Mouse (Mus musculus): ENCODE data around the gene Gigyf1. TPM values are rescaled to one million over a fixed set of nuclear protein-coding genes. Genes with fewer than 3 reads are reported as not detected.
A peak's percentile ranks its signal among the peaks of the same experiment; 100 is the strongest.

Gene Gigyf1
- total RNA-seq, 2 experiments from 2014 or later = 5.3 to 5.6 TPM

DNA sequence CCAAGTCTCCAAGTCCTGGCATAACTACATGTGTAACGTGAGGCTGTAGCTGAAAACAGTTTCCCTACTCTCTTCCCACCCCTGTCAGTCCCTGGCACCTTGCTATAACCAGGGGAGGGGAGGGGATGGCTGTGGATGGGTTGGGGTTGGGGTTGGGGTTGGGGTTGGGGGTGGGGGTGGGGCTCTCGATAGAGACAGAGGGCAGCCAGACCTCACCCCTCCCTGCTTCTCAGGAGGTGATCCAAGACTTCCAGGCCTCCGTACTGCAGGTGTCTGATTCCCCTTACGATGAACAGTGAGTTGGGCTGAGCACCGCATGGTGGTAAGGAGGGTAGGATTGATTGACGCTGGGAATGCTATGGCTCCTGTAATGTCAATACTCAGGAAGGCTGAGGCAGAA lies 47.4 kb downstream of the Gigyf1 start:
- no peak for ATAC-seq (replicated peaks; ENCODE audit: low FRiP score, poor library complexity, severe bottlenecking)

DNA sequence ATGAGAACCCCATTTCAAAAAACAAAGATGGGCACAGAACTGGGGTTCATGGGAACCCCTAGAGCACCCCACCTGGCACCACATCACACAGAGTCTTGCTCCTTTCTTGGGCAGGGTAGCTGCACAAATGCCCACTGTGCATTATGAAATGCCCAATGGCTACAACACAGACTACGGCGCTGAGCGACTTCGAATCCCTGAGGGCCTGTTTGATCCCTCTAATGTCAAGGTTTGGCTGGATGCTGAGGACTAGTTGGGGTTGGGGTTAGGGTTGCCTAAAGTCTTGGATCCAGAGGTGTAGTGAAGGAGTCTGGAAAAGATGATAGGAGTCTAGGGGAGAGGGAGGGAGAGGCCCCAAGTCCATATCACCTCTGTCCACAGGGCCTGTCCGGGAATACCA lies 48.1 kb downstream of the Gigyf1 start:
- no peak for ATAC-seq (replicated peaks; ENCODE audit: low FRiP score, poor library complexity, severe bottlenecking)

DNA sequence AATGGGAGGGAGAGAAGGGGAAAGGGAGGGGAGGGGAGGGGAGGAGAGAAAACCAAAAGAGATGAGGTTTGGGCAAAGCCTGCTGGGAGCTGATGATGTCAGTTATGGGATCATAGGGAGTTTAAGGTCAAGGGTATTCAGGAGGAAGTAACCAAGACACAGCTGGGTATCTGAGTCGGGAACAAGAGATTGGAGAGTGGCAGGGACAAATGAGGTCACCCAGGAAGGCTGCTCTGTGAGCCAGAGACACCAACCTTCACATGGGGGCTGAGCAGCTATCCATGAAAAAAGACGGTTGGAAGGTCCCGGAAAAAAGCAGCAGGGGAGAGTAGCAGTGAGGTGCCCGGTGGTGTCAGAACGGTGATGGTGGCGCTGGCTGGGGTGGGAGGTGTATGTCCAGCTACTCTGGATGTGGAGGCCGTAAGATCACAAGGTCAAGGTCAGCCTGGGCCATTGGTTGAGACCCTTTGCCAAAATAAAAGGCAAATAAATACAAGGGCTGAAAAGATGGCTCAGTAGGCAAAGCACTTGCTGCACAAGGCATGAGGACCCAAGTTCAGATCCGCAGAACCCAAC lies 50.0 kb downstream of the Gigyf1 start:
- ATAC-seq (replicated peaks; ENCODE audit: low FRiP score, poor library complexity, severe bottlenecking) = no peak

DNA sequence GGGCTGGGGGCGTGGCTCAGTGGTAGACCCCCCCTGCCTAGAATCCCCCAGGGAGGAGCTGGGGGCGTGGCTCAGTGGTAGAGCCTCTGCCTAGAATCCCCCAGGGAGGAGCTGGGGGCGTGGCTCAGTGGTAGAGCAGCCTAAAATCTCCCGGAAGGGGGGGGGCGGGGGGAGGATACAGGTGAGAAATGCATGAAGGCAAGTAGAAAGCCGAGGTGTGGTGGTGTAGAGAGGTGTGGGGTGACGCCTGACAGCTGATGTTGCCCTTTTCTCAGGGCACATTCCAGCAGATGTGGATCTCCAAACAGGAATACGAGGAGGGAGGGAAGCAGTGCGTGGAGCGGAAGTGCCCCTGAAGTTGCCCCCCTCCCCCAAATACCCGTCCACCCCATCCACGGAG lies 50.7 kb downstream of the Gigyf1 start:
- ATAC-seq (replicated peaks; ENCODE audit: low FRiP score, poor library complexity, severe bottlenecking) = no peak

DNA sequence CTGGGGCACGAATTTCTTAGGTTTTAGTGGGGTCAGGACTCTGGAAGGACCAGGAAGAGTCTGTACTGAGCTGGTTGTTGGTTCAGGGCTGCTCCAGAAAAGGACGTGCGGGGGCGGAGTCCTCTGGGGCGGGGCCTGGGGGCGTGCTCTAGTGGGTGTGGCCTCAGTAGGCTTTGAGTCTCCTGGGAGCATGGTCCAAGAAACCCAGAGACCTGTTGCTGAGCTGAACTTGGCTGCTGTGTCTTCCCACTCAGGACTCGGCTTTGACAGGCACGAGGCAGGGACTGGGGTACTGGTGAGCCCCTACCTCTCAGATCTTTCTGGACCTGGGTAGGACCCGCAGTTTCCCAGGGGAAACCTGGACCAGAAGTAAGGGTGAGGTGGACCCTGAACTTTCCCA lies 51.3 kb downstream of the Gigyf1 start, which contains the start of gene Tfr2:
Gene Tfr2, plus strand, starts transcription at position 176 of the 400 bp plus-strand sequence.
- peak; percentile 87 for ATAC-seq (replicated peaks; ENCODE audit: low FRiP score, poor library complexity, severe bottlenecking)

DNA sequence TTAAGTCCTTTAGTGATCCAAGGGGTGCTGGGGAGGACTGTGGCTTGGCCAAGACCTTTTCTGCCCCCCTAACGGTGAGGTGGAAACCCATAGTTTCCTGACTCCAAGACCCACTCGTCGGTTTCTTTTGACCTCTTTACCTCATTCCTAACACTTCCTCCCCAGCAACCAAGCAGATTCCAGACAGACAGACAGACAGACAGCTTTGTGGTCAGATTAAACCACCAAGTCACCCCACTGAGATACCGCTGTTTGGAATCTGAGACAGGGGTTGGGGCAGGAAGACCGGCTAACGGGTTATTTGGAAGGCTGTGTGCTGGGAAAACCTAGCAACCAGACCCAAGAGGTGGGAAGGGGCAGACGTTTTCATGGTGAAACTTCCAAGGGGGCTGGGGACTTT lies 51.8 kb downstream of the Gigyf1 start:
- no peak; the same call in 1 of the 2 replicates for ATAC-seq (replicated peaks; ENCODE audit: low FRiP score, poor library complexity, severe bottlenecking)

DNA sequence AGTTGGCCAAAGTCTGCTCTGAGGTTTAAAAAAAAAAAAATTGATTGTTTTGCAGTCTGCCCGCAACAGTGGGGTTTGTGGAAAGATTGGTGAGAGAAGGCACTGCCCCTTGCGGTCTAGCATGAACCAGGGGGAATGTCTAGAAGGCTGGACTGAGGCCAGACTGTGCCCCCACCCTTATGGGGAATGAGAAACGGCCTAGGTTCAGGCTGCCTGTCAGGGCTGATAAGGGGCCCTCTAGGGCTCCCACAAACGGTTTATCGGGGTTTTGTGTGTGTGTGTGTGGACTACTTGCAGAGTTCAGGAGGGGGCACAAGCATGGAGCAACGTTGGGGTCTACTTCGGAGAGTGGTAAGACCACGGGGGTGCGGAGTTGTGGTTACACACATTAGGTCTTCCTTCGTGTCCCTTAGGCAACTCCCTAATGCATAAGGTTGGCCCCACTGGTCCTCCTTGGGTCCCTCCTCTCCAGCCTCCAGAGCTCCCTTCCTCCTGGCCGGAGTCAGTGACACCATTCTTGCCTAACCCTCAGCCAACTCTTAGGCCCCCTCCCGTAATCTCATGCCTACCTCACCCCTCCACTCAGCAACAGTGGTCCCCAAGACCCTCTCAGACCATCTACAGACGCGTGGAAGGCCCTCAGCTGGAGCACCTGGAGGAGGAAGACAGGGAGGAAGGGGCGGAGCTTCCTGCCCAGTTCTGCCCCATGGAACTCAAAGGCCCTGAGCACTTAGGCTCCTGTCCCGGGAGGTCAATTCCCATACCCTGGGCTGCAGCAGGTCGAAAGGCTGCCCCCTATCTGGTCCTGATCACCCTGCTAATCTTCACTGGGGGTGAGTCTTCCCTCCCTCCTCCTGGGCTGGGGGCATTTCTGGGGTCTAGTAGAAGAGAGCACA lies 52.6 kb downstream of the Gigyf1 start:
- peak; percentile 75 for ATAC-seq (replicated peaks; ENCODE audit: low FRiP score, poor library complexity, severe bottlenecking)

DNA sequence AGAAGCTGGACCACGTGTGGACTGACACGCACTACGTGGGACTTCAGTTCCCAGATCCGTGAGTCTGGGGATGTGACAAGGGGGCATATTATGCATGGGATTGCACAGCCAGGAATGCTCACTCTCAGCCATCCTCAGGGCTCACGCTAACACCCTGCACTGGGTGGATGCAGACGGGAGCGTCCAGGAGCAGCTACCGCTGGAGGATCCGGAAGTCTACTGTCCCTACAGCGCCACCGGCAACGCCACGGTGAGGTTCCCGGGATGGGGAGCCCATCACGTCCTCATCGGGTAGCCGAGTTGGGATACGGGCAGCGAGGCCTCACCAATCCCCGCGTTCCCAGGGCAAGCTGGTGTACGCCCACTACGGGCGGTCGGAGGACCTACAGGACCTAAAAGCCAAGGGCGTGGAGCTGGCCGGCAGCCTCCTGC lies 56.1 kb downstream of the Gigyf1 start:
- no peak for ATAC-seq (replicated peaks; ENCODE audit: low FRiP score, poor library complexity, severe bottlenecking)

Other genes with a start within 250 kb of the Gigyf1 start
- gene Ache, start 231.0 kb upstream of the Gigyf1 start, total RNA-seq (2015; ENCODE audit: low replicate concordance) = 63.5 and 69.6 TPM in 2 replicates
- 55.2 and 63.8 TPM in 2 replicates for gene Ache, start 231.0 kb upstream of the Gigyf1 start, total RNA-seq (2017; ENCODE audit: low replicate concordance)
- 19.0 and 21.7 TPM in 2 replicates for gene Ufsp1, start 223.9 kb upstream of the Gigyf1 start, total RNA-seq (2015; ENCODE audit: low replicate concordance)
- 16.6 and 27.9 TPM in 2 replicates for gene Ufsp1, start 223.9 kb upstream of the Gigyf1 start, total RNA-seq (2017; ENCODE audit: low replicate concordance)
- gene Srrt, start 210.9 kb upstream of the Gigyf1 start, total RNA-seq (2015; ENCODE audit: low replicate concordance) = 85.7 and 166 TPM in 2 replicates
- 227 and 383 TPM in 2 replicates for gene Srrt, start 210.9 kb upstream of the Gigyf1 start, total RNA-seq (2017; ENCODE audit: low replicate concordance)
- 0.96 and 2.1 TPM in 2 replicates for gene Trip6, start 204.1 kb upstream of the Gigyf1 start, total RNA-seq (2015; ENCODE audit: low replicate concordance)
- gene Trip6, start 204.1 kb upstream of the Gigyf1 start, total RNA-seq (2017; ENCODE audit: low replicate concordance) = 2.6 TPM in 1 of 2 replicates, not detected in the other
- gene Slc12a9, start 185.0 kb upstream of the Gigyf1 start, total RNA-seq (2015; ENCODE audit: low replicate concordance) = 1.9 TPM in 2 replicates
- 0.43 and 0.98 TPM in 2 replicates for gene Slc12a9, start 185.0 kb upstream of the Gigyf1 start, total RNA-seq (2017; ENCODE audit: low replicate concordance)
- gene Ephb4, start 168.4 kb upstream of the Gigyf1 start, total RNA-seq (2015; ENCODE audit: low replicate concordance) = not detected in 2 replicates
- gene Ephb4, start 168.4 kb upstream of the Gigyf1 start, total RNA-seq (2017; ENCODE audit: low replicate concordance) = not detected in 2 replicates
- not detected in 2 replicates for gene Zan, start 41.5 kb upstream of the Gigyf1 start, total RNA-seq (2015; ENCODE audit: low replicate concordance)
- not detected in 2 replicates for gene Zan, start 41.5 kb upstream of the Gigyf1 start, total RNA-seq (2017; ENCODE audit: low replicate concordance)
- gene Pop7, start 16.0 kb upstream of the Gigyf1 start, total RNA-seq (2015; ENCODE audit: low replicate concordance) = 9.0 TPM in 1 of 2 replicates, not detected in the other
- gene Pop7, start 16.0 kb upstream of the Gigyf1 start, total RNA-seq (2017; ENCODE audit: low replicate concordance) = 4.4 and 7.2 TPM in 2 replicates
- gene Epo, start 14.7 kb downstream of the Gigyf1 start, total RNA-seq (2015; ENCODE audit: low replicate concordance) = not detected in 2 replicates
- not detected in 2 replicates for gene Epo, start 14.7 kb downstream of the Gigyf1 start, total RNA-seq (2017; ENCODE audit: low replicate concordance)
- gene Gnb2, start 15.0 kb downstream of the Gigyf1 start, total RNA-seq (2015; ENCODE audit: low replicate concordance) = 77.0 and 113 TPM in 2 replicates
- gene Gnb2, start 15.0 kb downstream of the Gigyf1 start, total RNA-seq (2017; ENCODE audit: low replicate concordance) = 94.2 and 96.3 TPM in 2 replicates
- not detected in 2 replicates for gene Actl6b, start 35.0 kb downstream of the Gigyf1 start, total RNA-seq (2015; ENCODE audit: low replicate concordance)
- not detected in 2 replicates for gene Actl6b, start 35.0 kb downstream of the Gigyf1 start, total RNA-seq (2017; ENCODE audit: low replicate concordance)
- gene Tfr2, start 51.3 kb downstream of the Gigyf1 start, total RNA-seq (2015; ENCODE audit: low replicate concordance) = 11.9 and 16.5 TPM in 2 replicates
- gene Tfr2, start 51.3 kb downstream of the Gigyf1 start, total RNA-seq (2017; ENCODE audit: low replicate concordance) = 11.8 and 13.7 TPM in 2 replicates
- gene Mospd3, start 82.5 kb downstream of the Gigyf1 start, total RNA-seq (2015; ENCODE audit: low replicate concordance) = 18.6 and 37.2 TPM in 2 replicates
- gene Mospd3, start 82.5 kb downstream of the Gigyf1 start, total RNA-seq (2017; ENCODE audit: low replicate concordance) = 0.43 TPM in 1 of 2 replicates, not detected in the other
- not detected in 2 replicates for gene Pcolce, start 95.2 kb downstream of the Gigyf1 start, total RNA-seq (2015; ENCODE audit: low replicate concordance)
- not detected in 2 replicates for gene Pcolce, start 95.2 kb downstream of the Gigyf1 start, total RNA-seq (2017; ENCODE audit: low replicate concordance)
- gene Fbxo24, start 110.5 kb downstream of the Gigyf1 start, total RNA-seq (2015; ENCODE audit: low replicate concordance) = not detected in 2 replicates
- gene Fbxo24, start 110.5 kb downstream of the Gigyf1 start, total RNA-seq (2017; ENCODE audit: low replicate concordance) = not detected in 2 replicates
- gene Lrch4, start 110.6 kb downstream of the Gigyf1 start, total RNA-seq (2015; ENCODE audit: low replicate concordance) = 9.0 and 27.2 TPM in 2 replicates
- 10.6 and 13.9 TPM in 2 replicates for gene Lrch4, start 110.6 kb downstream of the Gigyf1 start, total RNA-seq (2017; ENCODE audit: low replicate concordance)
- 1.9 and 6.3 TPM in 2 replicates for gene Gm20605, start 110.6 kb downstream of the Gigyf1 start, total RNA-seq (2015; ENCODE audit: low replicate concordance)
- 0.94 and 4.7 TPM in 2 replicates for gene Gm20605, start 110.6 kb downstream of the Gigyf1 start, total RNA-seq (2017; ENCODE audit: low replicate concordance)
- gene Sap25, start 122.8 kb downstream of the Gigyf1 start, total RNA-seq (2015; ENCODE audit: low replicate concordance) = 11.0 and 17.1 TPM in 2 replicates
- gene Sap25, start 122.8 kb downstream of the Gigyf1 start, total RNA-seq (2017; ENCODE audit: low replicate concordance) = 3.1 and 4.8 TPM in 2 replicates
- gene Irs3, start 127.2 kb downstream of the Gigyf1 start, total RNA-seq (2015; ENCODE audit: low replicate concordance) = not detected in 2 replicates
- not detected in 2 replicates for gene Irs3, start 127.2 kb downstream of the Gigyf1 start, total RNA-seq (2017; ENCODE audit: low replicate concordance)
- 9.6 and 12.1 TPM in 2 replicates for gene Agfg2, start 166.2 kb downstream of the Gigyf1 start, total RNA-seq (2015; ENCODE audit: low replicate concordance)
- gene Agfg2, start 166.2 kb downstream of the Gigyf1 start, total RNA-seq (2017; ENCODE audit: low replicate concordance) = 20.5 and 24.5 TPM in 2 replicates
- gene Nyap1, start 223.1 kb downstream of the Gigyf1 start, total RNA-seq (2015; ENCODE audit: low replicate concordance) = 0.38 TPM in 1 of 2 replicates, not detected in the other
- 0.84 and 1.4 TPM in 2 replicates for gene Nyap1, start 223.1 kb downstream of the Gigyf1 start, total RNA-seq (2017; ENCODE audit: low replicate concordance)
- 24.5 and 44.6 TPM in 2 replicates for gene Tsc22d4, start 227.2 kb downstream of the Gigyf1 start, total RNA-seq (2015; ENCODE audit: low replicate concordance)
- 69.5 and 76.3 TPM in 2 replicates for gene Tsc22d4, start 227.2 kb downstream of the Gigyf1 start, total RNA-seq (2017; ENCODE audit: low replicate concordance)

Measured in erythroblast, adult 5-6 weeks (primary cell).